Mouse (Mus musculus) liver, embryonic 16.5 days (tissue): ENCODE results near the gene Cchcr1. TPM values are rescaled to one million over a fixed set of nuclear protein-coding genes. Genes with fewer than 3 reads are reported as not detected.
A peak's percentile ranks its signal among the peaks of the same experiment; 100 is the strongest.
"Not testable (repeated sequence)": the region's sequence is repeated elsewhere in the genome, so short reads cannot be mapped to it uniquely, and the experiment has no call there.

Experiments
- ATAC-seq: fragments of 200-750 bp; cut with Nextera tagmentation; 2 replicates; pipeline ENCODE4 v1.8.0; 2017; ENCODE audit warnings: low read depth, mild to moderate bottlenecking, moderate number of reproducible peaks, moderate library complexity
- H3K27ac ChIP-seq: fragments of 300-500 bp; sonication (generic); 2 replicates; pipeline ENCODE4 v1.5.1; 2014; ENCODE audit warnings: mild to moderate bottlenecking, low read length
- H3K27me3 ChIP-seq: fragments of 300-500 bp; sonication (generic); 2 replicates; pipeline ENCODE4 v1.6.1; 2014; ENCODE audit warnings: low read depth, low read length, mixed read lengths; ENCODE audit not compliant: control insufficient read depth, insufficient read depth
- H3K36me3 ChIP-seq: fragments of 300-500 bp; sonication (generic); 2 replicates; pipeline ENCODE4 v1.6.1; 2014; ENCODE audit warnings: mild to moderate bottlenecking; ENCODE audit not compliant: control insufficient read depth, insufficient read depth
- H3K4me1 ChIP-seq: fragments of 300-500 bp; sonication (generic); 2 replicates; pipeline ENCODE4 v1.6.1; 2014; ENCODE audit warnings: low read depth, low read length, mixed read lengths; ENCODE audit not compliant: control insufficient read depth
- H3K4me2 ChIP-seq: fragments of 300-500 bp; sonication (generic); 2 replicates; pipeline ENCODE4 v1.6.1; 2014; ENCODE audit warnings: low read depth, low read length, mixed read lengths
- H3K4me3 ChIP-seq: fragments of 300-500 bp; sonication (generic); 2 replicates; pipeline ENCODE4 v1.5.1; 2014; ENCODE audit warnings: low read depth, mild to moderate bottlenecking, low read length
- H3K9ac ChIP-seq: fragments of 300-500 bp; sonication (generic); 2 replicates; pipeline ENCODE4 v1.6.1; 2014; ENCODE audit warnings: low read depth, low read length
- H3K9me3 ChIP-seq: fragments of 300-500 bp; sonication (generic); replicated peaks from 2 replicates; pipeline ENCODE4 v1.6.1; 2016; ENCODE audit warnings: low read length; ENCODE audit not compliant: control insufficient read depth
- WGBS: fragments of 180-500 bp; shearing (Covaris S2); extraction: QIAGEN DNeasy Blood & Tissue Kit; methylation state at CpG from one replicate; pipeline ENCODE4 v1.1.7; 2014; ENCODE audit not compliant: insufficient replicate concordance; 5-methylcytosine and 5-hydroxymethylcytosine counted together
- polyA plus RNA-seq: library from polyadenylated mRNA; unstranded; fragments of >200 nt; fragmentation: Nextera tagmentation; extraction: Ambion mirVana; gene quantifications from 2 replicates; pipeline ENCODE4 v1.2.1, GENCODE M21; 2015

Gene Cchcr1
- polyA plus RNA-seq, result 7.5 and 8.2 TPM in 2 replicates

- Histone ChIP-seq H3K27ac (peak within 1 kb of the TSS; percentile 82), H3K9me3 (no peaks in the 10 kb centered on the region), H3K4me3 (peak within 1 kb of the TSS; percentile 81), H3K9ac (peak within 1 kb of the TSS; percentile 74), H3K4me2 (peak within 1 kb of the TSS; percentile 80), H3K36me3 (peaks cover 17% of the 10 kb centered on the region), H3K4me1 (peaks cover 31% of the 10 kb centered on the region), H3K27me3 (no peaks in the 10 kb centered on the region)
- peak; percentile 96 for ATAC-seq
- WGBS, result under 1% methylated on average over 67 of the region's 67 CpGs
These were observed at the start of gene Cchcr1, which contains the start of gene Tcf19 for GRCm38 (mm10) chr17:35516652-35517500. Cchcr1 (plus strand) TSS chr17:35517100. Tcf19 (minus strand) TSS chr17:35516824.

- H3K4me2 ChIP-seq, H3K27ac ChIP-seq, H3K4me3 ChIP-seq, H3K36me3 ChIP-seq, ATAC-seq, H3K9ac ChIP-seq, H3K4me1 ChIP-seq, H3K9me3 ChIP-seq: not testable (repeated sequence)
- 28% methylated on average over 3 of the region's 3 CpGs for WGBS
- peaks cover 17% of the 10 kb centered on the region for H3K27me3 ChIP-seq
These were observed 48.0 kb upstream of the Cchcr1 start for GRCm38 (mm10) chr17:35468936-35469335.

- Histone ChIP-seq H3K9me3 (no peaks in the 10 kb centered on the region), H3K4me1 (no peaks in the 10 kb centered on the region), H3K27me3 (peaks cover 17% of the 10 kb centered on the region), H3K27ac (peak within 1 kb of the TSS; percentile 73), H3K36me3 (no peaks in the 10 kb centered on the region), H3K4me2 (peak within 1 kb of the TSS; percentile 36), H3K4me3 (peak within 1 kb of the TSS; percentile 52), H3K9ac (peak within 1 kb of the TSS; percentile 31; the same call in 1 of the 2 replicates)
- WGBS, result 2% methylated on average over 71 of the region's 80 CpGs
- peak; percentile 87 for ATAC-seq
These were observed 46.8 kb upstream of the Cchcr1 start, which contains the start of gene H2-Q10 for GRCm38 (mm10) chr17:35469842-35470751. H2-Q10 (plus strand) TSS chr17:35470089.

GRCm38 (mm10) chr17:35484066-35484465 is 32.8 kb upstream of the Cchcr1 start:
- Histone ChIP-seq H3K36me3 (no peaks in the 10 kb centered on the region), H3K4me2 (no peak overlapping the region), H3K9ac (no peak overlapping the region), H3K9me3 (no peaks in the 10 kb centered on the region), H3K4me1 (no peaks in the 10 kb centered on the region), H3K27ac (no peak overlapping the region), H3K27me3 (no peaks in the 10 kb centered on the region), H3K4me3 (no peak overlapping the region)
- WGBS, result 2% methylated on average over 9 of the region's 9 CpGs
- peak; percentile 5; the same call in 1 of the 2 replicates for ATAC-seq

- no peaks in the 10 kb centered on the region for H3K9me3 ChIP-seq
- H3K4me3 ChIP-seq, result no peak overlapping the region
- H3K36me3 ChIP-seq, result no peaks in the 10 kb centered on the region
- H3K9ac ChIP-seq, result no peak overlapping the region
- no peak overlapping the region for H3K4me2 ChIP-seq
- peak; percentile 76 for ATAC-seq
- 0 out of 2 replicates have a peak overlapping the region, but pooled peaks have one; percentile 41 for H3K27ac ChIP-seq
- no peaks in the 10 kb centered on the region for H3K4me1 ChIP-seq
- 27% methylated on average over 4 of the region's 4 CpGs for WGBS
- H3K27me3 ChIP-seq, result no peaks in the 10 kb centered on the region
These were observed 31.2 kb upstream of the Cchcr1 start for GRCm38 (mm10) chr17:35485702-35486101.

- Histone ChIP-seq H3K36me3 (no peaks in the 10 kb centered on the region), H3K9ac (no peak overlapping the region), H3K4me2 (no peak overlapping the region), H3K27ac (no peak overlapping the region), H3K9me3 (no peaks in the 10 kb centered on the region), H3K27me3 (no peaks in the 10 kb centered on the region), H3K4me1 (no peaks in the 10 kb centered on the region), H3K4me3 (no peak overlapping the region)
- 50% methylated on average over 10 of the region's 10 CpGs for WGBS
- no peak for ATAC-seq
These were observed 30.2 kb upstream of the Cchcr1 start for GRCm38 (mm10) chr17:35486726-35487125.

- no peak overlapping the region for H3K9ac ChIP-seq
- no peak overlapping the region for H3K4me3 ChIP-seq
- H3K4me2 ChIP-seq, result no peak overlapping the region
- H3K4me1 ChIP-seq, result no peaks in the 10 kb centered on the region
- H3K36me3 ChIP-seq, result no peaks in the 10 kb centered on the region
- no peaks in the 10 kb centered on the region for H3K9me3 ChIP-seq
- no peak for ATAC-seq
- no peak overlapping the region for H3K27ac ChIP-seq
- no peaks in the 10 kb centered on the region for H3K27me3 ChIP-seq
- WGBS, result 70% methylated on average over 2 of the region's 2 CpGs
These were observed 28.9 kb upstream of the Cchcr1 start for GRCm38 (mm10) chr17:35488041-35488440.

- Histone ChIP-seq H3K36me3 (no peaks in the 10 kb centered on the region), H3K9me3 (no peaks in the 10 kb centered on the region), H3K4me1 (no peaks in the 10 kb centered on the region), H3K4me2 (no peak overlapping the region), H3K27me3 (no peaks in the 10 kb centered on the region), H3K27ac (no peak overlapping the region), H3K9ac (no peak overlapping the region), H3K4me3 (no peak overlapping the region)
- WGBS, result 55% methylated on average over 5 of the region's 5 CpGs
- ATAC-seq, result no peak
These were observed 26.6 kb upstream of the Cchcr1 start for GRCm38 (mm10) chr17:35490320-35490719.
